Mouse (Mus musculus) Patski (cell line): ENCODE measurements around the gene Mfsd4a. TPM values are rescaled to one million over a fixed set of nuclear protein-coding genes. Genes with fewer than 3 reads are reported as not detected.
A peak's percentile ranks its signal among the peaks of the same experiment; 100 is the strongest.

Experiments
- ATAC-seq: fragments of 100-300 bp; one replicate; pipeline ENCODE4 v1.8.0; 2021
- CTCF ChIA-PET: fragments of 350-600 bp; sonication (Branson Sonifier 250); formaldehyde crosslinking; loops from one replicate; lab custom pipeline; 2022; ENCODE audit warnings: inconsistent platforms; lab: Charles Lee
- POLR2A ChIA-PET: fragments of 350-600 bp; sonication (Branson Sonifier 250); formaldehyde crosslinking; loops from one replicate; lab custom pipeline; 2022; ENCODE audit warnings: antibody characterized with exemption, inconsistent platforms; lab: Charles Lee
- DNase-seq: peaks from one replicate; pipeline ENCODE4 v3.0.0-alpha.2; 2011; ENCODE audit warnings: low read depth, low spot score
- H3K27me3 ChIP-seq: fragments of 371-371 bp; one replicate; pipeline ENCODE4 v1.5.1; 2021
- CTCF ChIP-seq: fragments of 100-300 bp; IDR thresholded peaks from one replicate; pipeline ENCODE4 v1.5.1; 2021
- in situ Hi-C: fragments of 300-500 bp; cut with MboI; formaldehyde crosslinking; loops from 3 replicates; pipeline ENCODE4 v1.11.1; 2018; ENCODE audit warnings: low pct_unique_long_range_greater_than_20kb, mixed read lengths
- polyA plus RNA-seq: library from polyadenylated mRNA; unstranded; gene quantifications from one replicate; pipeline ENCODE4 v1.2.3, GENCODE M21; 2021

Mfsd4a gene
- polyA plus RNA-seq, 1 experiment from 2014 or later, result 17.7 TPM

- no peaks in the 10 kb centered on the region for H3K27me3 ChIP-seq
- in situ Hi-C loops, result no loop called here
- ChIA-PET POLR2A (no interaction called here), CTCF (no interaction called here)
- DNase-seq, result no peak
- no peak for ATAC-seq
- no peak for TF ChIP-seq CTCF
Measured at GRCm38 (mm10) chr1:132098076-132098475, 30.2 kb upstream of the Mfsd4a start.

GRCm38 (mm10) chr1:132095356-132096004 is 27.6 kb upstream of the Mfsd4a start:
- ChIA-PET POLR2A (no interaction called here), CTCF (no interaction called here)
- ATAC-seq (no peak), DNase-seq (no peak)
- in situ Hi-C loops, result no loop called here
- H3K27me3 ChIP-seq, result no peaks in the 10 kb centered on the region
- TF ChIP-seq CTCF, result no peak

- POLR2A ChIA-PET, result no interaction called here
- in situ Hi-C loops, result no loop called here
- peaks cover 2% of the 10 kb centered on the region for H3K27me3 ChIP-seq
- ATAC-seq (no peak), DNase-seq (no peak)
- no peak for TF ChIP-seq CTCF
- CTCF ChIA-PET, result no interaction called here
Measured at GRCm38 (mm10) chr1:132093269-132093668, 25.4 kb upstream of the Mfsd4a start.

DNA sequence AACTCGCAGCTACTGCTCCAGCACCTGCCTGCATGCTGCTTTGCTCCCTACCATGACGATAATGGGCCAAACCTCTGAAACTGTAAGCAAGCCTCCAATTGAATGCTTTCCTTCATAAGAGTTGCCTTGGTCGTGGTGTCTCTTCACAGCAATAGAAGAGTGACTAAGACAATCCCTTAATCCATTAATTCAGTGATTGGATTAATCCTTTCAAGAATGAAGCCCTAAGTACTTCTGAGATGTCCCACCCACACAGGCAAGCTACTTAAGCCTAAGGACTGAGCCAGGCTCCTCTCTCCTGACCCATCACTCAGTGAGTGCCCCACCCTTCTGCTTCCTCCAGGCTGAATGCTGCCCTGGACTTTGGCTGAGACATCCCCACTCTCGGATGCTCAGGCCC is 22.4 kb upstream of the Mfsd4a start:
- ATAC-seq (no peak), DNase-seq (no peak)
- no peak for TF ChIP-seq CTCF
- peaks cover 5% of the 10 kb centered on the region for H3K27me3 ChIP-seq
- ChIA-PET CTCF (no interaction called here), POLR2A (no interaction called here)
- in situ Hi-C loops, result no loop called here

GRCm38 (mm10) chr1:132089767-132090166 is 21.9 kb upstream of the Mfsd4a start:
- POLR2A ChIA-PET, result no interaction called here

DNA sequence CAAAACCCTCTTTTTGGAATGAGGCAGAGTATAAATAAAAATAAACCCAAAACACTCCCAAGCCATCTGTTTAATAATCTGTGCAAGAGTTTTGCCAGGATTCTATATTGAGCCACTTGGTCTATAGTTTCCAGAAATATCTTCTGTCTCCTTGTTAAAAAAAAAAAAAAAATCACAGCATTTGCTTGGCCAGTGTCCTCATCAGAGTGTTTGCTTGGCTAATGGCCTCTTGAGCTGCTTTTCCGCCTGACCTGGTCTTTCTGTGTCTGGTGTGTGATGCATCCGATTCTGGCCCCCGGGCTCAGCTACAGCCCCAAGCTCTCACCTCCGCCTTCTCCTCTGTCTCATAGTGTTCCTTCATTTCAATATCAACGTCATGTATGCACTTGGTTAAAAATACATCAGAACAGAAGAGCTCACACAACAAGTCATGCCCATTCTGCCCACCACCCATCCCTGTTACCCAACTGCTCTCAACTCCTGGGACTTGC is 20.4 kb upstream of the Mfsd4a start:
- in situ Hi-C loops, result no loop called here
- H3K27me3 ChIP-seq, result peaks cover 6% of the 10 kb centered on the region
- ATAC-seq (no peak), DNase-seq (no peak)
- ChIA-PET CTCF (no interaction called here), POLR2A (no interaction called here)
- TF ChIP-seq CTCF, result no peak

More at GRCm38 (mm10) chr1:132089767-132090166, 21.9 kb upstream of the Mfsd4a start:
- peaks cover 5% of the 10 kb centered on the region for H3K27me3 ChIP-seq
- CTCF ChIA-PET, result no interaction called here
- TF ChIP-seq CTCF, result no peak
- DNase-seq (no peak), ATAC-seq (no peak)
- in situ Hi-C loops, result no loop called here

DNA sequence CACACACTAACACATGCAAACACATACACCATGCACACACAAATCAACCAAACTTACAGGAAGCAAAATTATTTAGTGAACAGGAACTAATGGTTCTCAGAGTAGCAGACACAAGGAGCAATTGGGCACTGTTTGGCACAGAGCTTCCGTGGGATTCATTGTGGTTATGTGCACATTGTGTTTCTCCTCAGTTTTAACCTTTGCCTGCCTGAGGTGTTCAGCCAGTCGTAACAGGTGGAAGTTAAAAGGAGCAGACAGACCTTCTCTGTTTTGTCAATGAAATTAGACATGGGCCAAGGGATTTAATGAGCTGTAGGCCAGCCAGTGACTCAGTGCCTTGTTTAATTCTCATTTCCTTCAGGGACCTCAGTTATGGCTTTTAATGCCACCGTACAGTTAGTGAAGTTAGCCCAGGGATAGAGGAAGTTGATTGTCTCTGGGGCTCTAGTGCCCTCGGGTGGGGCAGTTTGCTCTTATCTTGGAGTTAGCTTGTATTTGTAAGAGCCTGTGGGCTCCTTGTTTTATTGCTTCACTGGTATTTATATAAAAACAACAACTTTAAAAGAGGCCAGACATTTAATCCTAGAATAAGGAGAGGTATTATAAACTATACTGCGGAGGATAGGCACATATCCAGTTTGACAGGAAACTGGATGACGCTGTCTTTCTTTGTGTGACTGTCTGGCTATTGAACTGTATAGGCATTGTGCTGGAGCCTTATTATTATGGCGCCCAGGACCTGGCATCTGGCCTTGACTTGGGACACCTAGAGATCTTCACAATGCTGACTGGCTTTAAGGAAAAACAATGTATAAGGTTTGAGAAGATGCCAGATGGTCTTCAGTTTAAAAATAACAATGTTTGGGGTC is 17.6 kb upstream of the Mfsd4a start:
- ChIA-PET CTCF (no interaction called here), POLR2A (no interaction called here)
- peaks cover 17% of the 10 kb centered on the region for H3K27me3 ChIP-seq
- in situ Hi-C loops, result no loop called here
- TF ChIP-seq CTCF, result no peak
- no peak for ATAC-seq
- peak; percentile 22 for DNase-seq

DNA sequence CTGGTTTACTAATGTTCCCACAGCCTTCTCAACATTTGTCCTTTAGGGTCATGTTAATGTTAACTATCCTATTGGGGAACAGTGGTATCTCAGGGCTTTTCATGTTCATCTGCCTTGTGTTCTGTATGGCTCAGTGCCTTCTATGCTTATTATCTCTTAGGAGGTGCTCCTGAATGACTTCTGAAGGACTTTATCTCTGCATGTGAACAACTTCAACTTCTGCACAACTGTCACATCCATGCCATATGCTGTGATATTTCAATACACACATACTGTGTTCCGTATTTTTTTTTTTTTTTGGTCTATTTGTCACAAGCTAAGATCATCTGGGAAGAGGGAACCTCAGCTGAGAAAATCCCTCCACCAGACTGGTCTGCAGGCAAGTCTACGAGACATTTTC is 10.6 kb upstream of the Mfsd4a start:
- ChIA-PET CTCF (interaction anchor here (1.4 kb wide), 1 partner anchor 11 kb away, joined by 4 read pairs; the partner anchor contains the start of gene Mfsd4a), POLR2A (no interaction called here)
- DNase-seq (no peak), ATAC-seq (no peak)
- H3K27me3 ChIP-seq, result peaks cover 18% of the 10 kb centered on the region
- in situ Hi-C loops, result no loop called here
- no peak for TF ChIP-seq CTCF

DNA sequence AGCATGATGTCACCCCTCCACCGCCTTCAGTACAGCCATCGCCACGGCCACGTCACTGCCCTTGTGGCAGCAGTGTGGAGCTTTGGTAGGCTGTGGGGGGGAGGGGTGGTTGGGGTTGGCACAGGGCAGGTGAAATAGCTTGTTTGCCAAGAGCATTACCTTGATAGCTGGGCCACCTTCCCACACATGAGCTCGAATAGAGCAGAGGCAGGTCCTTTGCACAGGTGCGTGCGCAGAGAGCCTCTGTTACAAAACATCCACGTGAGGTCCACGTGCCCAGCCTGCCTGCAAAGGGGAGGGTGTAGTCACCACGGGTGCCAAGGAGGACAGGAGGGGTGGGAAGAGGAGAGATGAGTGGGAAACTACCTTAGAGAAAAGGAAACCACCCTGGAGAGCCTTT is 7.7 kb upstream of the Mfsd4a start:
- DNase-seq, result no peak
- no peak for TF ChIP-seq CTCF
- ChIA-PET CTCF (interaction anchor here (1.2 kb wide), 1 partner anchor 24 kb away, joined by 3 read pairs; no protein-coding TSS in a partner anchor), POLR2A (no interaction called here)
- peaks cover 7% of the 10 kb centered on the region for H3K27me3 ChIP-seq
- no peak for ATAC-seq
- in situ Hi-C loops, result no loop called here

DNA sequence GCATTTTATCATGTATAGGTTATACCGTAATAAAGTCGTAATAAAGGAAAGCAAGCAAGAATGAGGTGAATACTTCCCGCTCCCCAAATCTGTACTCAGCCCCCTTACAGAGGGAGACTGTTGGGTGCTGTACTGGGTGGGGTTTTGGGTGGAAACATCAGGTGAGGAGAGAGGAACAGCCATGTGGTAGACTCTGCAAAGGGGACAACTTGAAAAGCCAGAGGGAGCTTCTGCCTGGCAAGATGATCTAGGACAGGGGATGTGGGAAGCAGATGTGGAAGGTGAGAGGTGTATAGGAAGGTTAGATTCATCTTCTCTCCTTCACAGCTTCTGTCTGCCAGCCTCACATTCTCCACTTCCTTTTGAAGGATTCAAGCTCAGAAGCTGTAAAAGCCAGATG is 2.8 kb upstream of the Mfsd4a start:
- CTCF ChIA-PET, result interaction anchor here (1.3 kb wide), 1 partner anchor 12 kb away, joined by 6 read pairs; no protein-coding TSS in a partner anchor
- in situ Hi-C loops, result no loop called here
- peaks cover 38% of the 10 kb centered on the region for H3K27me3 ChIP-seq

DNA sequence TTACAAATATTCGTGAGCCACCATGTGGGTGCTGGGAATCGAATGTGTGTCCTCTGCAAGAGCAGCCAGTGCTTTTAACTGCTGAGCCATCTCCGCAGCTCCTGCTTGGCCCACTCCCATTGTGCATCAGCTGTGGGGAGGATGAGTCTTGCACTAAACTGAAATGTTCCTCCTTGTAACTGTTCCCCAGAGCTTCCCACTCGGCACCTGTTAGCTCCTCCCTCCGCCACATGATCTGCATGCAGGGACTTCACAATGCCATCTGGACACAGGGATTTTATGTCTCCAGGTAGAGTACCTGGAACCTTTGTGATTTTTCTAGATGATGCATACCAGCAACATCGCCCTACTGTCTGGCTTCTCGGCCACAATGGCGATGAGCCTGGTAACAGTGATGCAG is 1.6 kb upstream of the Mfsd4a start:
- CTCF ChIA-PET, result no interaction called here
- ATAC-seq (no peak), DNase-seq (no peak)
- in situ Hi-C loops, result no loop called here
- no peak for TF ChIP-seq CTCF
- H3K27me3 ChIP-seq, result peaks cover 50% of the 10 kb centered on the region
- POLR2A ChIA-PET, result no interaction called here

More for the DNA sequence above, 2.8 kb upstream of the Mfsd4a start:
- DNase-seq, result no peak
- TF ChIP-seq CTCF, result no peak
- ATAC-seq, result no peak
- POLR2A ChIA-PET, result no interaction called here
